Mouse (Mus musculus) lung, postnatal 0 days (tissue): ENCODE measurements around the gene Tln2. TPM values are rescaled to one million over a fixed set of nuclear protein-coding genes. Genes with fewer than 3 reads are reported as not detected.

Source experiments
- ATAC-seq: fragments of 200-750 bp; cut with Nextera tagmentation; 2 replicates; pipeline ENCODE4 v1.8.0; 2017; ENCODE audit warnings: moderate library complexity
- DNase-seq: peaks from one replicate; pipeline ENCODE4 v3.0.0-alpha.2; 2016; ENCODE audit warnings: low spot score
- H3K27ac ChIP-seq: fragments of 300-500 bp; sonication (generic); 2 replicates; pipeline ENCODE4 v1.5.1; 2014; ENCODE audit warnings: antibody characterized with exemption, mild to moderate bottlenecking, low read length, mixed read lengths
- H3K27me3 ChIP-seq: fragments of 300-500 bp; sonication (generic); replicated peaks from 2 replicates; pipeline ENCODE4 v1.6.1; 2014; ENCODE audit warnings: low read length, mixed read lengths; ENCODE audit not compliant: insufficient read depth
- H3K36me3 ChIP-seq: fragments of 300-500 bp; sonication (generic); 2 replicates; pipeline ENCODE4 v1.6.1; 2014; ENCODE audit warnings: low read length, mixed read lengths; ENCODE audit not compliant: insufficient read depth
- H3K4me1 ChIP-seq: fragments of 300-500 bp; sonication (generic); 2 replicates; pipeline ENCODE4 v1.6.1; 2014; ENCODE audit warnings: antibody characterized with exemption, low read depth, low read length, mixed read lengths; ENCODE audit not compliant: insufficient read depth
- H3K4me2 ChIP-seq: fragments of 300-500 bp; sonication (generic); replicated peaks from 2 replicates; pipeline ENCODE4 v1.6.1; 2014; ENCODE audit warnings: low read depth, mild to moderate bottlenecking, low read length, moderate library complexity, mixed read lengths
- H3K4me3 ChIP-seq: fragments of 300-500 bp; sonication (generic); 2 replicates; pipeline ENCODE4 v1.5.1; 2014; ENCODE audit warnings: low read depth, low read length
- H3K9ac ChIP-seq: fragments of 300-500 bp; sonication (generic); replicated peaks from 2 replicates; pipeline ENCODE4 v1.6.1; 2014; ENCODE audit warnings: low read depth, mild to moderate bottlenecking
- H3K9me3 ChIP-seq: fragments of 300-500 bp; sonication (generic); 2 replicates; pipeline ENCODE4 v1.6.1; 2016; ENCODE audit warnings: low read length, mixed read lengths
- CTCF ChIP-seq: IDR thresholded peaks from 2 replicates; pipeline ENCODE4 v1.5.1; 2016; ENCODE audit warnings: antibody characterized with exemption, mild to moderate bottlenecking
- EP300 ChIP-seq: IDR thresholded peaks from 2 replicates; pipeline ENCODE4 v1.6.1; 2016; ENCODE audit warnings: antibody characterized with exemption, mild to moderate bottlenecking, control low read depth
- WGBS: fragments of 180-500 bp; shearing (Covaris S2); extraction: QIAGEN DNeasy Blood & Tissue Kit; methylation state at CpG from one replicate; pipeline ENCODE4 v1.1.7; 2014; 5-methylcytosine and 5-hydroxymethylcytosine counted together
- polyA plus RNA-seq: library from polyadenylated mRNA; unstranded; fragments of >200 nt; fragmentation: Nextera tagmentation; extraction: Ambion mirVana; gene quantifications from 2 replicates; pipeline ENCODE4 v1.2.1, GENCODE M21; 2015

Tln2 gene
- polyA plus RNA-seq, 1 experiment from 2014 or later, result 9.9 TPM

GRCm38 (mm10) chr9:67602347-67602746, 42.8 kb upstream of the Tln2 start:
- Histone ChIP-seq H3K9ac (no peak overlapping the region), H3K27me3 (no peaks in the 10 kb centered on the region), H3K4me3 (no peak overlapping the region), H3K9me3 (no peaks in the 10 kb centered on the region), H3K4me2 (no peak overlapping the region), H3K4me1 (no peaks in the 10 kb centered on the region), H3K36me3 (no peaks in the 10 kb centered on the region), H3K27ac (no peak overlapping the region)
- TF ChIP-seq EP300 (no peak), CTCF (no peak)
- 74% methylated on average over 5 of the region's 5 CpGs for WGBS
- DNase-seq (no peak), ATAC-seq (no peak)

GRCm38 (mm10) chr9:67595221-67595620, 35.7 kb upstream of the Tln2 start:
- no peak for ATAC-seq
- H3K27ac ChIP-seq, result no peak overlapping the region
- DNase-seq, result no peak
- no peaks in the 10 kb centered on the region for H3K27me3 ChIP-seq
- H3K4me2 ChIP-seq, result no peak overlapping the region
- no peaks in the 10 kb centered on the region for H3K4me1 ChIP-seq
- no peaks in the 10 kb centered on the region for H3K36me3 ChIP-seq
- no peak overlapping the region for H3K9ac ChIP-seq
- no peaks in the 10 kb centered on the region for H3K9me3 ChIP-seq
- no peak overlapping the region for H3K4me3 ChIP-seq
- no peak for TF ChIP-seq CTCF
- TF ChIP-seq EP300, result no peak
- WGBS, result 69% methylated on average over 5 of the region's 5 CpGs

- TF ChIP-seq EP300 (peak; percentile 84), CTCF (no peak)
- H3K27ac ChIP-seq, result no peak overlapping the region
- no peaks in the 10 kb centered on the region for H3K9me3 ChIP-seq
- H3K4me2 ChIP-seq, result no peak overlapping the region
- no peaks in the 10 kb centered on the region for H3K36me3 ChIP-seq
- H3K9ac ChIP-seq, result no peak overlapping the region
- ATAC-seq (peak; percentile 96), DNase-seq (peak; percentile 79)
- no peak overlapping the region for H3K4me3 ChIP-seq
- H3K27me3 ChIP-seq, result no peaks in the 10 kb centered on the region
- 62% methylated on average over 9 of the region's 9 CpGs for WGBS
- H3K4me1 ChIP-seq, result no peaks in the 10 kb centered on the region
Measured at GRCm38 (mm10) chr9:67593469-67594141, 34.1 kb upstream of the Tln2 start.

- no peak for ATAC-seq
Measured at GRCm38 (mm10) chr9:67592726-67593125, 33.2 kb upstream of the Tln2 start.

GRCm38 (mm10) chr9:67587111-67587510, 27.6 kb upstream of the Tln2 start:
- peaks cover 10% of the 10 kb centered on the region for H3K4me1 ChIP-seq
- no peak overlapping the region for H3K27ac ChIP-seq
- no peak overlapping the region for H3K4me2 ChIP-seq
- no peaks in the 10 kb centered on the region for H3K36me3 ChIP-seq
- no peak overlapping the region for H3K4me3 ChIP-seq
- 86% methylated on average over 3 of the region's 3 CpGs for WGBS
- no peak overlapping the region for H3K9ac ChIP-seq
- no peak for ATAC-seq
- no peak for DNase-seq
- H3K9me3 ChIP-seq, result no peaks in the 10 kb centered on the region
- H3K27me3 ChIP-seq, result no peaks in the 10 kb centered on the region
- TF ChIP-seq CTCF (no peak), EP300 (no peak)

More at GRCm38 (mm10) chr9:67592726-67593125, 33.2 kb upstream of the Tln2 start:
- 67% methylated on average over 5 of the region's 5 CpGs for WGBS
- no peak overlapping the region for H3K4me3 ChIP-seq
- TF ChIP-seq CTCF, result no peak
- TF ChIP-seq EP300, result no peak
- H3K4me2 ChIP-seq, result no peak overlapping the region
- H3K27me3 ChIP-seq, result no peaks in the 10 kb centered on the region
- H3K4me1 ChIP-seq, result no peaks in the 10 kb centered on the region
- no peaks in the 10 kb centered on the region for H3K36me3 ChIP-seq
- no peak overlapping the region for H3K27ac ChIP-seq
- no peaks in the 10 kb centered on the region for H3K9me3 ChIP-seq
- no peak overlapping the region for H3K9ac ChIP-seq
- no peak for DNase-seq

- DNase-seq (peak; percentile 71), ATAC-seq (peak; percentile 70)
- Histone ChIP-seq H3K27me3 (no peaks in the 10 kb centered on the region), H3K4me2 (no peak overlapping the region), H3K9me3 (no peaks in the 10 kb centered on the region), H3K9ac (no peak overlapping the region), H3K36me3 (no peaks in the 10 kb centered on the region), H3K4me1 (peaks cover 10% of the 10 kb centered on the region), H3K4me3 (no peak overlapping the region), H3K27ac (no peak overlapping the region)
- TF ChIP-seq CTCF (no peak), EP300 (peak; percentile 49; the same call in 1 of the 2 replicates)
- WGBS, result 46% methylated on average over 1 of the region's 1 CpGs
Measured at GRCm38 (mm10) chr9:67586489-67586888, 27.0 kb upstream of the Tln2 start.
